ENCODE assay signal across 12 mouse cellular contexts in the genomic region with DNA sequence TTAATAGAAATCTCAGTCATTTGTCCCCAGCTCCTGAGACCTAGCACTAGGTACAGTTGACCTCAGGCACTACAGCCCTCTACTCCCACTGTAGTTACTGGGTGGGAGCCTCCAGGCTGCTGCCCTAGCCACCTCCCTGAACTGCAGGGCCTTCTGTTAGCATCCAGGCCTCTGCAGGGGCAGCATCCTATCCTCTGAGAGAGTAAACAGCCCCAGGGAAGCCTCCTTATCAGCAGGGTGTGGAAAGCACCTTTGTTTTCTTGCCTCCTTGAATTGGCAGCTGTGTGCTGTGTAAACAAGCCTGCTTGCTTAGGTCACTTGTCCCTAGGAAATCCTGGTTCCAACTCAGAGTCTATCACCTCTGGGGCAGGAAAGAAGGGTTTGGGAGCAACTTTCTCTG.
DNase-seq lines count a peak whose midpoint lies in the region.
"Had no signal": no experiment of that assay in that cellular context is flagged by ENCODE, and none has a peak within 500 bp of the region (broad histone marks: within the 10 kb centered on the region; RNA-seq: fewer than 3 reads in every experiment).

No protein-coding gene starts in this region.

- peaks cover 30% of the 10 kb centered on the region for H3K4me1 ChIP-seq in heart, embryonic 10.5 days

- H3K9me3 ChIP-seq in heart, embryonic 10.5 days = no peaks in the 10 kb centered on the region

- peak; percentile 31 to 74 for DNase-seq in heart, adult 18-20 months
- DNase-seq in heart, embryonic 10.5 days (ENCODE audit: low spot score) = no peak
- peak; percentile 62 for DNase-seq in R1 (ENCODE audit: low read depth, low spot score)
- DNase-seq in heart, postnatal 25 days (ENCODE audit: low spot score) = peak; percentile 19
- DNase-seq in lung, postnatal 10 days = peak; percentile 16
- no peak for DNase-seq in testis, postnatal 10 days (ENCODE audit: low spot score)
- no peak for DNase-seq in retina, embryonic 14.5 days (ENCODE audit: low spot score)
- no peak for DNase-seq in spleen, adult 12 weeks (ENCODE audit: low spot score)
- DNase-seq: cerebellum, adult 11-12 months; kidney, postnatal 25 days; right cerebral cortex, adult 18-20 months had no signal

- no peak overlapping the region for H3K4me3 ChIP-seq in heart, embryonic 10.5 days

- H3K36me3 ChIP-seq in heart, embryonic 10.5 days = no peaks in the 10 kb centered on the region

- no peaks in the 10 kb centered on the region for H3K27me3 ChIP-seq in heart, embryonic 10.5 days (ENCODE audit: insufficient read depth, poor library complexity, severe bottlenecking)

- H3K27ac ChIP-seq in heart, embryonic 10.5 days = no peak overlapping the region
- H3K27ac ChIP-seq: liver, embryonic 14.5 days had no signal

- intact Hi-C loops in heart, postnatal 25 days (cut with DNase I) = no loop called here

Comparison
In these comparisons a context has a peak if more than half of its experiments do, and no peak if none do; other contexts are left out.
1. DNase-seq: peak in heart, adult 18-20 months (2 of 2), R1 (single experiment), heart, postnatal 25 days (single experiment) and lung, postnatal 10 days (single experiment); none in heart, embryonic 10.5 days (single experiment), testis, postnatal 10 days (single experiment), retina, embryonic 14.5 days (single experiment) and spleen, adult 12 weeks (single experiment).